Mouse (Mus musculus) heart, adult 8-10 months (tissue): ENCODE measurements around the gene Erp44. TPM values are rescaled to one million over a fixed set of nuclear protein-coding genes. Genes with fewer than 3 reads are reported as not detected.

ENCODE experiments used
- DNase-seq: peaks from one replicate; pipeline ENCODE4 v3.0.0; 2022; ENCODE audit warnings: low spot score
- total RNA-seq, 4 experiments: library from RNA; stranded (reverse); gene quantifications; 2 replicates each; pipeline ENCODE4 v1.2.4; 2022

Erp44 gene
- 10 to 100 TPM; 23.4 to 27.4 (median 25.4) TPM for total RNA-seq

DNA sequence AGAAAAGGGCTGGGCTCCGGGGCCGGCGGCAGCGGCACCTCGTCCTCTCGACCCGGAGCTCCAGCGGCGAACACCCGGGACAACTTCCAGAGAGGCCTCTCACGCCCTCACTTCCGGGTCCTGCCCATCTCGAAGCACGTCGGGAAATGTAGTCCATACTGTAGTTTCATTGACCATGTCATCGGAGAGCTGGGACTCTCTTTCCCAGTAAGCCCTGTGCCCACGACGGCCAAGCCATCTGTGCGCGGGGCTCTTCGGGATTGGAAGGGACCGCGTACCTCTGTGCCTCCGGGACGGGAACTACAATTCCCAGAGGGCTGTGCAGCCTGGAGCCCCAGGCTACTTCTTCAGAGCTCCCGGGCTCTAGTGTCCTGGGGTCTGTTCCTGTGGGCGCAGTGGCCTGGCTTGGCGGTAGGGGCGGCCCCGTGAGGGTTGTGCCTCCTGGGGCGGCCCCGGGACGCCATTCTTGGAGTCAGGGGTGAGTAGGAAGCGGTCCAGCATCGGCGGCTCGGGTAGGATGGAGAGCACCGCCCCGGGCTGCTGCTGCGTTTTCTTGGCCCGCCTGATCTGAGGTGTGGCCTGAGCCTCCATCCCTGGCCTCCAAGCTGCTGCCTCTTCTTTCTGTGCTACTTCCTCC is at the start of gene Erp44, which contains the start of gene Invs:
Erp44 (minus strand) TSS at position 61 of the 637 bp plus-strand sequence.
Invs (plus strand) TSS at position 263 of the 637 bp plus-strand sequence.
- DNase-seq: peak; percentile 98

DNA sequence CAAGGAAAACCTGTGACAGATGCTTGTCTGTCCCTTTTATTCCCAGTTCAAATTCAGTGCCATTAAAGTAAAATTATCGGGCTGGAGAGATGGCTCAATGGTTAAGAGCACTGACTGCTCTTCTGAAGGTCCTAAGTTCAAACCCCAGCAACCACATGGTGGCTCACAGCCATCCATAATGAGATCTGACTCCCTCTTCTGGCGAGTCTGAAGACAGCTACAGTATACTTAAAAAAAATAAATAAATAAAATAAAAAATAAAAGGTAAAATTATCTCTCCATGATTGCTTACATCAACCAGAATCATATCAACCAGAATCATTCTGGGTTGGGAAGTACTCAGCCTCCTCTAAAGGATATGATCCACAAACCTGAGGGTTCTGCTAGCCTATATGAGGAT is 48.7 kb upstream of the Erp44 start:
- DNase-seq: no peak

DNA sequence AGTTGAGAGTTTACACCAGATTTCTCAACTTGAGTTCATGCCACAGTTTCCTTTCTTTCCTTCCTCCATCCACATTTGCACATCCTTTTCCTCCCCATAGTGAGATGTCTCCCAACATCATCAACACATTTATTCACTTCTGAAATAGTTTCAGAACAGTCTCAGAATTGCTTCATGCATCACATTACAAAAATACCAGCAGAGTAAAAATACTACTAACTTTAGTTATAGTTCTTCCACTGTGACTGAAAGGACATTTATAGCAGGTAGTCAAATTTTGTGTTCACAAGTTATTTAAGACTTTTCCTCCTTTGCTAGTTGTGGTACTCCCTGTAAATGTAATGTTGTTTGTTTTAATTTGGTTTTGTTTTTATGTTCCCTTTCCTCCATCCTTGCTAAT is 47.8 kb upstream of the Erp44 start:
- no peak for DNase-seq

DNA sequence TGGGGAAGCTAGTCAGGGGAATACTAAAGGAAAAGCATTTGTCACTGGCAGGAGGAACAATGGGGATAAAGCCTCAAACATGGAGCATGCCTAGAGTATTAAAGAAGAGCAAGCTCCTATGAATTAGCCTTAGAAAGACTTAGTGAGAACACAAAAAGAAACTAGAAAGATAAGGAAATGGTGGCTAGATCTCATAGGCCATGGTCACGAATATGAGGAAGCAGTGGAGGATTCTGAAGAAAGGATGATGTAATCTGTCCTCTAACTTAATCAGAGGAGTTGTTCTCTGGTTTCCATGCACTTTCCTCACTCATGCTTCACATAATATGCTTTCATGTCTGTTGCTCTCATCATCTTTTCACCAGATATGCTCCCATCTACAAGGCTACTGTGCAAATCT is 42.7 kb upstream of the Erp44 start:
- DNase-seq: no peak

DNA sequence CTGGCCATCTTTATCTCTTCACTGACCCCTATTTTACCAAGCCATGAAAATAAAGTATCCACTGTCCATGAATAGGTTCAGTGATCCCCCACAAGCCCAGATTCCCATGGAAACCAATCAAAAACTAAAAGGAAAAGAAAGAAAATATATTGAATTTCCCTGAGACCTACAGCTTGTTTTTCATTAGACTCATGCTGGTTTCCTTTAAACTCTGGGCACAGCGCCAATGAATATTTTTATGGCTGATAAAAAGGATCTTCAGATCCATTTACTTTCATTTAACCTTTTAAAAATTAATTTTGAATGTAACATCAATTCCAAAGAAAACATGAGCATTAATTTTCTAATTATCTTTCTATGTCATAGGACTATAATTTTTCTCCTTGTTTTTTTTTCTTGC is 41.9 kb upstream of the Erp44 start:
- DNase-seq: peak; percentile 6

DNA sequence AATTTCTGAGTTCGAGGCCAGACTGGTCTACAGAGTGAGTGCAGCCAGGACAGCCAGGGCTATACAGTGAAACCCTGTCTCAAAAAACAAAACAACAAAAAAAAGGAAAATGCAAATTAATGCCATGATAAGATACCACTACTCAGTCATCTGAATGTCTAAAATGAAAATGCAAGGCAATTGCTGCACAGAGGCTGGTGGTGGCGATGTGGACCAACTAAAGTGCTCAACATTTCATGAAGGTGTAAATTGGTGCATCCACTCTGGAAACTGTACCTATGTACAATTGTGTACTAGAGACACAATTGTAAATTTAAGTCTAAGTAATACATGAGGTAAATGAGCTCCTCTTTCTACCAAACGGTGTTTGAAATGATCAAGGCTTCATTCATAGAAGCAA is 36.7 kb upstream of the Erp44 start:
- DNase-seq: no peak

DNA sequence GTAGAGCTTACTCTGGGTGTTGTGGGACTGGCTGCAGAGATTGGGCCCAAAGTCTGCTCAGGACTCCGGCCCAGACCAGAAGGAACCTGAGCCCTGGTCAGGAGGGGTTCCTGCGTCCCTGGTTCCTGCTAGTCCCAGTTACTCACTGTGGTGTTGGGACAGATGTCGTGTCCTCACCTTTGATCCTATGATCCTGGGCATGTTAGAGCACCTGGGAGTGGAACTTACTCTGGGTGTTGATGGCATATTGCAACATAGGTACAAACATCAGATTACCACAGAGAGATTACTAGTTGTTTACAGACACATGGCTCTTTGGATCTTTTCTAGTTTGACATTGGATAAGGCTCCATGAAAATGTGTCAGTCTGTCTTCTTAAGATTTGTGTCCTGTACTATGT is 35.5 kb upstream of the Erp44 start:
- no peak for DNase-seq

DNA sequence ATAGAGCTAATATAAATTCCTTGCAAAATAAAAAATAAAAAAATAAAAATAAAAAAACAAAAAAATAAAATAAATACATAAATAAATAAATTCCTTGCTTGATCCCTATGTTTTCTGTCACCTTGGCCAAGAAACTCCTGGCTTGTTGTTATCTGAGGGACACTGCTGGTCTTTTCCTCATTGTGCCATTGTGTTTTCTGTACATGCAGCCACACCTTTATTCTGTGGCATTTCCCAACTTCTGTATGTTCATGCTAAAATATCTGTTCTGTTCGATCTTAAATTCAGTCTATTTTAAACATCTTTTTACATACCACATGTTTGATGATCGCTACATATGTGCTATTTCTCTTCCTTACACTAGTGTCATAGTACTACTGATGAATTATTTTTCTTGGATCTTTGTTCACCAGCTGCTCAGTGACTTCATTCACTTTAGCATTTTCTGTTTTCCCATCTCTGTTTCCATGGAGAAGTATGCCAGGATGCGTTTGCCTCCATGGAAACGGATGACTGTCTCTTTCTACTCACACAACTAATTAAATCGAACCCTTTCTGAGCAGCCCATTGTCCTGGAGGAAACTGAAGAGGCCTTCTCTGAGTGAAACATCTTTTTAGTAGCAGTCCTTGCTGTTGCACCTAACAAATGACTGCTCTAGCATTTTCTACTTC is 7.9 kb upstream of the Erp44 start:
- DNase-seq: no peak

DNA sequence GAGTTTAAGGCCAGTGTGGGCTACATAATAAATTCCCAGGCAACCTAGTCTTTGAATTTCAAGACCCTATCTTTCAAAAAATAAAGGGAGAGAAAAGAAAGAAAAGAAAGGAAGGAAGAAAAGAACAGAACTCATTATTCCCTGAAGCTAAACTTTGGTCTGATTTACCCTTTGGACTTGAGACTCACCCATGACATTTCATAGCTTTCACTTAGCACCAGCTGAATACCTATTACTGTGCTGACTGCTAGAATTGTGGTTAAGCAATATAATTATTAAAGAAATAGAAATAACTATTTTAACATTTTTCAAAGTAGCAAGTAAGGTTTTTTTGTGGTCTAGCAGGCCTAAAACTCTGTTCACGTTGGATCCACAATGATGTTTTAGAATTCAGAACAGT is 1.8 kb upstream of the Erp44 start:
- DNase-seq: no peak

DNA sequence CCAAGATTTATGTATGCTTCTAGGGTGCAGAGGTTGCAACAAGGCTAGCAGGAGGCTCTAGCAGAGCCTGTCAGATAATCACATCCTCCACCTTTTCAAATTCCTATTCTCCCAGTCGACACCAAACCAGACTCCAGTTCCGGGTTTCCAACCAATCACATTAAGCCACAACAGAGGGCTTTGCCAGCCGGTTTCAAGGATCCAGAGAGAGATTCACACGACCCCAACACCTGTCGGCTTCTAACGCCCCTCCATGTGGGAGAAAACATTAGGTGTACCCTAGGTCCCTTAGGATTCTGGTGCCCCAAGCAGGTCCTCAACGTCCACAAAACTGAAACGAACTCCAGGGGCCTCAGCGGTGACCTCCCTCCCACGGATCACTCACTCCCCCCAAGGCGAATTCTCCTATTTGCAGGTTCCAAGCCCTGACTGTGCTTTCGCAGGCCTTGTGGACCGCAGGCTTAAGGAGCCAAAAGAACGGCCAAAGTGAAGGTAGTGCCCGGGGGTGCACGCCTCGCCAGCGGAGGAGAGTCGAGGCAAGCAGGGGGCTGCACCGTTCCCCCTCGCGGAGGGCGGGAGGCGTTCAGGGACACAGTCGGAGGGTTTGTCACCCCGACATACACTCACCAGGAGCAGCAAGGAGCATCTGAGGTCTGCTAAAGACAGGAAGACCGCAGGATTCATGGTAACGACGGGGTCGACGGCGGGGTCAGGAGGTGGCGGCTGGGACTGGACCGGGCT is 431 bp downstream of the Erp44 start:
- peak; percentile 4 for DNase-seq

DNA sequence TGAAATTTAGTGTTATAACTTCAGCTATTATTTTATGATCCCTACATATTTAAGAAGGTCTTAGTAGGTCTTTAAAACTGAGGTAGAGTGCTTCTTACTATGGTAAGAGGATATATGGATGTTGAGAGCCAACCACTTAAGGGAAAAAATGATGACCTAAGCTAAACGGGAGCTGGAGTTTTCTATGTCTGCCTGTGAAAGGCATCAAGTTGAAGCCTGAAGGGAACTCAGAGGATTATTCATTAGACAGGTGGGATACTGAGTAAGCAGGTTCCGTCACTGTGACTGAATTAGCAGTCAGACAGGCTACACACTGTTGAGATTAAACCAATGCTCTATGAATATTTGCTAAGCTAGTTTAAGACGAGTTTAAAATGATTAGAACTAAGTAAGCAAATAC is 2.3 kb downstream of the Erp44 start:
- no peak for DNase-seq

DNA sequence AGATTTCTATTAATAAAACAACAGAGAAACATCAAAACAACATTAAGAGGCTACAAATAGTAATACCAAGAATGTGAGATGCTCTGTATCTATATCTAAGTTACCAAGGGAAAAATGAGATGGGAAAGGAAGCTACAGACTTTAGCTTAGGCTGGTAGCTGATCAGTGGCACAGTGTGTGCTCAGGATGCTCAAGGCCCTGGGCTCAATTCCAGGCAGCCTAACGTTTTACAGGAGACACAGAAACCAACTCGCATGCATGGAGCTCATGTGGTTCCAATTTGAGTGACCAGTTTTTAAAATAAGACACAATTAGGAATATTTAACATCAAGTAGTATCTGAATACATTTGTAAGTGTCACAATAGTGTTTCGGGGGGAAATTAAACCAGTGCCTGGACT is 3.6 kb downstream of the Erp44 start:
- no peak for DNase-seq

DNA sequence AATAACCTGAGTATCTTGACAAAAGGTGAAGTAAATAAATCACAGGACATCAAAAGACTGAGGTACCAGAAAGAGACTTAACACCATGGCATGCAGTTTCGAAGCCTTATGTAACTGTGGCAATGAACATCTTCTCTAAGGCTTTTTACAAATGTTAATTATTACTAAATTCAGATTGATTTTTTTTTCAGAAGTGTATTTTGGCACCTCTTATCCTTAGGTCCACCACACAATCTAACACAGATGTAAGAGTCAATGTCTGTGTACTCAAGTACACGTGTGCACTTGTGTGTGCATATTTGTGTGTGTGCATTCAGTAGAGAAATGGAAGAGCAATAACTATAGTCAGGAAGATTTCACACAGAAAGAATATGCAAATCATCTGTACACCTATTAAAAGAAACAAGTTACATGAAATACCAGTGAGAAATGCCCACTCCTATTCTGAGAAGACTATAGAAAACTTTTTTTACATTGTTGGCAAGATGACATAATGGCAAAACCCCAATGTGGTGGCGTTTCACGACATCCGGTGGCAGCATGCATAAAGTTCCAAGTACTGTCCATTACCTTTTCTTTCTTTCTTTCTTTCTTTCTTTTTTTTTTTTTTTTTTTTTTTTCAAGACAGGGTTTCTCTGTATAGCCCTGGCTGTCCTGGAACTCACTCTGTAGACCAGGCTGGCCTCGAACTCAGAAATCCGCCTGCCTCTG is 6.1 kb downstream of the Erp44 start:
- no peak for DNase-seq

DNA sequence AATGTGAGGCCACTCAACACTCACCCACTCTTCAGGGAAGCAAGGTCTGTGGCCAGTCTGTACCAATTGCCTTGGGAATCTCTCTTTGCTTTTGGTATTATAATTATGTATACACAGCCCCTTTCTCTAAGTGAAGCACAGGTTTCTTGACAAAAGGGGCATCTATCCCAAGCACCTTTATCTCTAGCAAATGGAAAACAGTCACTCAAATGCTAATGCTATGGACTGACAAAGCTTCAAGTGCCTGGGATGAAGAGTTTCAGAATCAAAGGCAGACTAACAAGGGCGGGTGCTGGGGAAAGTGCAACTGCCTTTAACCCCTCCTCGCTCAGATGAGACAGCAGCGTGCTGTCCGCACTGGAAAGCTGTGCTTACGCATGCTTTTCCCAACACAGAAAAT is 7.5 kb downstream of the Erp44 start:
- DNase-seq: no peak

DNA sequence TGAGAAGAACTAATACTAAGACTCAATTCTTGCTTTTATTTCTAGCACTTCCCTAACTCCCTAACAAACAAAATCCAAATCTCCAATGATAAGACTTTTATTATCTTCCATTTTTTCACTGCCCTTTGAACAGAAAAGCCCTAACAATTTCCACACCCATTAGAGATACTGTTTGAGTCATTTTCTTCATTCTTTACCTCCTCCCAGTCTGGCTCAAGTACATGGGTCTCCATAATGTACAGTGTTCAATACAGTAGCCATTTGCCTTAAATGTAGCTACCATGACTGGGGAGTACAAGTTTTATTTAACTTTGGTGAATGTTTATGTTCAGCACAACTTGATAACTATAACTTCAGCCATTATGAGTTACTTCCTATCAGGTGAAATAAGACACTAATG is 8.8 kb downstream of the Erp44 start:
- DNase-seq: no peak

DNA sequence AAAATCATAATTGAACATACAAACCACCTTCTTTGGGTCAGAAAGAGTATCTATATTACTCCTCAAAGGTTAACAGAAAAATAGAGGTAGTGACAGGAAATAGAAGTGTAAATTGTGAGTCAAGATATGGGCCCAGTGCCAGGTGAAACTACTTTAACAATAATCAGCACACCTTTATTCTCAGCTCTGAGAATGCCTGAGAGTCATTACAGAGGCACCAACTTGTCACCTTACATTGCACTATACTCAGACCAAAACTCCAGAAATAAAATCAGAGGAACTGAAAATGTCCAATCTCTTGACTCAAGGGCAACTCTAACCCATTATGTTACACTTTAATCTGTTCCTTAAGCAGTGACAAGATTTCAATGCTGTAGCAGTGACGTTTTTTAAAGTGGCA is 11.2 kb downstream of the Erp44 start:
- no peak for DNase-seq

DNA sequence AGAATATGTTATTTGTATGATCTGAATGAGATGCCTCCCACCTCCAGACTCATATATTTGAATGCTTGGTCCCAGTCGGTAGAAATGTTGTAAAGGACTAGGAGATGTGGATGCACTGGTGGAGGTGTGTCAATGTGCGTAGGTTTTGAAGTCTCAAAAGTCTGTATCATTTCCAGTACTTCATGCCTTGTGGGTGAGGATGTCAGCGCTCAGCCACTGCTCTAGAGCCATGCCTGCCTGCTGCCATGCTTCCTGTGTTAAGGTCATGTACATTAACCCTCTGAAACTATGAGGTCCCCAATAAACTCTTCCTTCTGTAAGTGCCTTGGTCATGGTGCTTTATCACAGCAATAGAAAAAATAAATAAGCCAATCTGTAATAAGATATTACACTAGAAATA is 11.7 kb downstream of the Erp44 start:
- no peak for DNase-seq

DNA sequence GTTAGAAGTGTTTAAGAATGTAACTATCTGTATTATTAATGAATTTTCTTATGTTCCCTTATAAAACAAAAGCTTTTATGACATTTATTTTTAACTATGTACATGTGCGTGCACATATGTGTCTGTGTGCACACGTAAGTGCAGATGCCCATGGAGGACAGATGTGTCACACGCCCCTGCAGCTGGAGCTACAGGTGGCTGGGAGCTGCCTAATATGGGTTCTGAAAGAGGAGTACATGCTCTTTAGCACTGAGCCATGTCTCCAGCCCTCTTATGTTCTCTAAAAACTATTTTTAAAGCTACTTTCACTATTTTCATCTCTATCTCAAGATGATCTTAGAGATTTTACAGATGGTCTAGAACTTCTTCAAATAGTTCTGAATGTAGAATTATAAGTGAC is 21.3 kb downstream of the Erp44 start:
- DNase-seq: no peak

DNA sequence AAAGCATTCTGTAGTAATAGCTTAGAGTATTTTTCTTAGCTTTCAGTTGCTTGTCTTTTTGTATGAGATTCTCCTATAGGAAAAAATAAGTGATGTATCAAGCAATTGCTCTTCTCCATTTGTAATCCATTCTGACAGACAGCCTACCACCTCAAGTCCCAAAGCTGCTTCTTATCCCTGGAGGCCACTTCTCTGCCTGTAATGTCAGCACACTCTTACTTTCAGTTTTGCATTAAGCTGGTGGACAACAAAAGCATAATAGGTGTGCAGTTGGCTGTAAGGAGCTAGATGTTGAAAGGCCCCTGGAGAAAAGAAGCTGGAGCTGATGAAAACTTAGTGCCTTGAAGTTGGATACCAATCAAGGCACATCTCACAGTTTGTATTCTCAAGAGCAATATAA is 26.1 kb downstream of the Erp44 start:
- peak; percentile 4 for DNase-seq

DNA sequence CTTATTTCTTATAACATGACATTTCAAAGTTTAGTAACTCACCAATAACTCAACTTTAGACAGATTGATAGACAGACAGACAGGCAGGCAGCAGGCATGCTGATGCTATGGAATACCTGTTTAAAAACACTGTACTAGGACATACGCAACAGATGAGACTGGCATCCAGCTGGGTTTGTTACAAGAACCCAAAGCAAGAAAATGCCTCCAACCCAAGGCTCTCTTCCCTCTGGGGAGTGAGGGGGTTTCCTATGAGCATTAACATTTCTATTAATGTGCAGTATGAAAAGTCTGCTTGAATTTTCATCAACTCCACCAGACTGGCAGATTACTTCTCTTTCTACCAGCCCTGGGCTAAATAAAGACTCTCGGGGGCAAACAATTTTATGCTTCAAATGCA is 35.1 kb downstream of the Erp44 start:
- DNase-seq: no peak

DNA sequence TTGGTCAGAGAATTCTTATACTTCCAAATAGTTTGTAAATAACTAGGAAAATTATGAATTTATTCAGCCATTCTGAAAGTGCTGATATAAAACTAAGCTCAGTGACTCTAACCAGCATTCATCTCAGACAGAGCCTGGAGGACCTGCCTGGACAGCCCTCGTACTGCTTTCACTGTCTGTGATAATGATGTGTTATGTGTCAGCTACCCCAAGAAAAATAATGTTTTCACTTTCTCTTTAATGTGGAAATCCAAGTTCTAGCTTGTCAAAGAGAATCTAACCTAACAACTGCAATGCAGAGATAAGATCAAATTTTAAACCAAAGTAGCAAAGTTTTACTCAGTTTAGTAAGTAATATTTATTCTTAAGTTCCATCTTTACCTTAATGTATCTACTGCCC is 35.6 kb downstream of the Erp44 start:
- DNase-seq: no peak

DNA sequence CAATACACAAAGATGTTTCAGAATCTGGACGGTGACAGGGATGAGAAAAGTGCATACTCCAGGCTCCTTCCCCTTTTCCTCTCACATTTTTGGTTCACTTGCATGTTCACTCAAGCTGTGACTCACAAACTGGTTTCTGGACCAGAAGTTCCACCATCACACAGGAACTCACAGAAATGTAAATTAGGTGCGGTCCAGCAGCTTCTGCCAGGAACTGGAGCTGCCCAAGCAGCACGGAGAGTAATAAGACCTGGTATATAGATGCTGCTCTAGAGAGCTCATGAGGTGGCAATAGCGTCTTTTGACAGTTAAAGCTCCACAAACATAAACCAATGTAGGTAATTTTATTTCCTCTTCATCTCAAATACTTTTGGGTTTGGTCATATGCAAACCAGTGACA is 36.9 kb downstream of the Erp44 start:
- no peak for DNase-seq
